Mouse (Mus musculus) intestine, postnatal 0 days (tissue): ENCODE data around the gene Frrs1l. TPM values are rescaled to one million over a fixed set of nuclear protein-coding genes. Genes with fewer than 3 reads are reported as not detected.

ENCODE experiments used
- ATAC-seq: fragments of 200-750 bp; cut with Nextera tagmentation; 2 replicates; pipeline ENCODE4 v1.8.0; 2017; ENCODE audit warnings: mild to moderate bottlenecking, moderate TSS enrichment, moderate library complexity
- H3K27ac ChIP-seq: fragments of 300-500 bp; sonication (generic); 2 replicates; pipeline ENCODE4 v1.5.1; 2014; ENCODE audit warnings: mild to moderate bottlenecking, low read depth, low read length, moderate library complexity
- H3K27me3 ChIP-seq: fragments of 300-500 bp; sonication (generic); replicated peaks from 2 replicates; pipeline ENCODE4 v1.6.1; 2014; ENCODE audit warnings: low read length, mixed read lengths; ENCODE audit not compliant: control insufficient read depth, insufficient read depth
- H3K36me3 ChIP-seq: fragments of 300-500 bp; sonication (generic); 2 replicates; pipeline ENCODE4 v1.6.1; 2014; ENCODE audit warnings: mild to moderate bottlenecking, moderate library complexity; ENCODE audit not compliant: control insufficient read depth, insufficient read depth
- H3K4me1 ChIP-seq: fragments of 300-500 bp; sonication (generic); replicated peaks from 2 replicates; pipeline ENCODE4 v1.6.1; 2014; ENCODE audit warnings: antibody characterized with exemption, low read length, mixed read lengths; ENCODE audit not compliant: control insufficient read depth, insufficient read depth
- H3K4me2 ChIP-seq: fragments of 300-500 bp; sonication (generic); replicated peaks from 2 replicates; pipeline ENCODE4 v1.6.1; 2014; ENCODE audit warnings: low read depth, mild to moderate bottlenecking, moderate library complexity
- H3K4me3 ChIP-seq: fragments of 300-500 bp; sonication (generic); 2 replicates; pipeline ENCODE4 v1.5.1; 2014; ENCODE audit warnings: low read depth, low read length
- H3K9ac ChIP-seq: fragments of 300-500 bp; sonication (generic); 2 replicates; pipeline ENCODE4 v1.6.1; 2014; ENCODE audit warnings: mild to moderate bottlenecking, low read depth, low read length
- H3K9me3 ChIP-seq: fragments of 300-500 bp; sonication (generic); 2 replicates; pipeline ENCODE4 v1.6.1; 2016; ENCODE audit warnings: mixed run types; ENCODE audit not compliant: control insufficient read depth
- CTCF ChIP-seq: sonication (generic); IDR thresholded peaks from 2 replicates; pipeline ENCODE4 v1.5.1; 2016; ENCODE audit warnings: low read depth, mild to moderate bottlenecking, control low read depth, antibody characterized with exemption, moderate library complexity
- WGBS: fragments of 180-500 bp; shearing (Covaris S2); extraction: QIAGEN DNeasy Blood & Tissue Kit; methylation state at CpG from one replicate; pipeline ENCODE4 v1.1.7; 2014; 5-methylcytosine and 5-hydroxymethylcytosine counted together
- polyA plus RNA-seq: library from polyadenylated mRNA; unstranded; fragments of >200 nt; fragmentation: Nextera tagmentation; extraction: Ambion mirVana; gene quantifications from 2 replicates; pipeline ENCODE4 v1.2.1, GENCODE M21; 2015

Frrs1l gene
- polyA plus RNA-seq, 1 experiment from 2014 or later = 0.18 TPM

DNA sequence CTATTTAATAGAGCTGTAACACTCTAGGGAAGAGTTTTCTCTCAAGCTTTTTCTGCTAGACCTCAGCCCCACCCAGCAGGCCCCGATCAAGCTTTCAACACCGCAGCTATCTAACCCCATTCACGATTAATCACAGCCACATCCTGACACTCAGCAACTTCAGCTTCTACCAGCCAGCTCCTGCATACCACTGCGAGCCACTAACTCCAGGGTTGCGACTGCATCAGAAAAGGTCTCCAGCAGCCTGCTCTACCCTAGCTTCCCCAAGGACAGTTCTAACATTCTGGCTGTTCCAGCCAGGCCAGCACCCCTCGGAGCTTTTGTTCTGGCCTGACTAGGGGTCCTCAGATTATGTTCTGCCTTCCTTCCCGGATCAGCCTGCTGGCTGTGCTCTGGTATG, 58.1 kb downstream of the Frrs1l start:
- no peak for ATAC-seq
- no peaks in the 10 kb centered on the region for H3K9me3 ChIP-seq
- H3K27ac ChIP-seq = no peak overlapping the region
- H3K9ac ChIP-seq = no peak overlapping the region
- WGBS = 71% methylated on average over 7 of the region's 7 CpGs
- TF ChIP-seq CTCF = no peak
- no peak overlapping the region for H3K4me2 ChIP-seq
- peaks cover 52% of the 10 kb centered on the region for H3K36me3 ChIP-seq
- no peaks in the 10 kb centered on the region for H3K4me1 ChIP-seq
- H3K4me3 ChIP-seq = no peak overlapping the region
- H3K27me3 ChIP-seq = no peaks in the 10 kb centered on the region

DNA sequence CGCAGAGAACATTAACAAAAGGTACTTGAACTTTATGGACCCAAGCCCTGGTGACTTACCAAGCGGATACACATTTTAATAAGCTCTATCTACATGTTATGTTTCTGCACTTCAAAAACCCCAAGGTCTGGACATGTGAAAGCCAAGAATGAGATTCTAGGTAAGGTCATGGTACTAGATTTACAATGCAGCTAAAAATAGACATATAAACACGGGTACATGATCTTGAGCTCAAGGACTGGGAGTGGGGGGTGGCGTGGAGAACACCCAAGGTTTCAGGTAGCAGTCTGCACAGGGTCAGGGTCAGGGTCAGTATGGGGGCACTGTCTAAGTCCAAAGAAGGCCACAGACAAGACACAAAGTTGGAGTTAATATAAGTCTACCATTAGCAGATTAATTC, 59.9 kb downstream of the Frrs1l start:
- ATAC-seq = no peak
- H3K4me3 ChIP-seq = no peak overlapping the region
- H3K9ac ChIP-seq = no peak overlapping the region
- TF ChIP-seq CTCF = no peak
- no peaks in the 10 kb centered on the region for H3K27me3 ChIP-seq
- peaks cover 61% of the 10 kb centered on the region for H3K36me3 ChIP-seq
- H3K4me2 ChIP-seq = no peak overlapping the region
- no peaks in the 10 kb centered on the region for H3K9me3 ChIP-seq
- no peaks in the 10 kb centered on the region for H3K4me1 ChIP-seq
- WGBS = 61% methylated on average over 4 of the region's 4 CpGs
- no peak overlapping the region; the same call in 1 of the 2 replicates for H3K27ac ChIP-seq

DNA sequence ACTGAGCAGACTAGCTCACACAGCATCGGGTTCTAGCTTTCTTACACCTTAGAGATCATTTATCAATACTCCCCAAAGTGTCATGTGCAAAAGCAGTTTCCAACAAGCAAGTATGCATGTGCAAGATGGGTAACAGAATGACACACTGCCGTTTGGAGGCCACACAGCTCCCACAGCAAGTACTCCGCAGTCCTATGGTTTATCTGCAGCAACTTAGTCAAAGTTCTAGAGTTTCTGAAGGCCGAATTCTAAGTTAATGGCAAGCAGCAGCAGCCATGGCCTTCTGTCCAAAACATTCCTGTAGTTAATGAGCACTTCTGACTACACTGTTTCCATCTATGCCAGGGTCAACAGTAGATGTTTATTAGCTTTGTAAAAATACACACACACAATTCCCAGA, 63.2 kb downstream of the Frrs1l start:
- Histone ChIP-seq H3K4me1 (no peaks in the 10 kb centered on the region), H3K27me3 (no peaks in the 10 kb centered on the region), H3K9me3 (no peaks in the 10 kb centered on the region), H3K4me2 (no peak overlapping the region), H3K9ac (no peak overlapping the region), H3K4me3 (no peak overlapping the region), H3K27ac (no peak overlapping the region), H3K36me3 (peaks cover 70% of the 10 kb centered on the region)
- TF ChIP-seq CTCF = no peak
- 87% methylated on average over 4 of the region's 4 CpGs for WGBS
- ATAC-seq = no peak

DNA sequence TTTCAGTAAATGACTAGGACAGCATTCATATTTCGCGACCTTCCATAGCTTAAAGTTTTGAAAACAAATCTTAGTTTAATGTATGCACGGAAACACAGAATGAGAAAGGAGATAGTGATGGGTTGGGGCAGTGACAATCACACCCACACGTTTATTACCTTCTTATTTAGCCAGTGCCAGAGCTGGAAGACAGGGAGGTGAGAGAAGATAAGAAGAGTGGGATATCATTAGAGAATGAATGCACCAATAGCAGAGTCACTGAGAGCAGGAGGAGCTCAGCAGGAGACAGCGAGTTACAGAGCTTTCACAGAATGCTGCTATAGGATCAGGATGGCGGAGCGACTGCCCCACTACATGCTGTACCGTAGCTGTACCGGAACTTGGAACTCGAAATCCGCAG, 68.0 kb downstream of the Frrs1l start:
- H3K4me3 ChIP-seq = no peak overlapping the region
- 88% methylated on average over 11 of the region's 11 CpGs for WGBS
- no peak overlapping the region for H3K4me2 ChIP-seq
- TF ChIP-seq CTCF = no peak
- ATAC-seq = no peak
- no peaks in the 10 kb centered on the region for H3K9me3 ChIP-seq
- H3K27ac ChIP-seq = no peak overlapping the region
- H3K9ac ChIP-seq = no peak overlapping the region
- peaks cover 62% of the 10 kb centered on the region for H3K36me3 ChIP-seq
- no peaks in the 10 kb centered on the region for H3K4me1 ChIP-seq
- H3K27me3 ChIP-seq = no peaks in the 10 kb centered on the region

DNA sequence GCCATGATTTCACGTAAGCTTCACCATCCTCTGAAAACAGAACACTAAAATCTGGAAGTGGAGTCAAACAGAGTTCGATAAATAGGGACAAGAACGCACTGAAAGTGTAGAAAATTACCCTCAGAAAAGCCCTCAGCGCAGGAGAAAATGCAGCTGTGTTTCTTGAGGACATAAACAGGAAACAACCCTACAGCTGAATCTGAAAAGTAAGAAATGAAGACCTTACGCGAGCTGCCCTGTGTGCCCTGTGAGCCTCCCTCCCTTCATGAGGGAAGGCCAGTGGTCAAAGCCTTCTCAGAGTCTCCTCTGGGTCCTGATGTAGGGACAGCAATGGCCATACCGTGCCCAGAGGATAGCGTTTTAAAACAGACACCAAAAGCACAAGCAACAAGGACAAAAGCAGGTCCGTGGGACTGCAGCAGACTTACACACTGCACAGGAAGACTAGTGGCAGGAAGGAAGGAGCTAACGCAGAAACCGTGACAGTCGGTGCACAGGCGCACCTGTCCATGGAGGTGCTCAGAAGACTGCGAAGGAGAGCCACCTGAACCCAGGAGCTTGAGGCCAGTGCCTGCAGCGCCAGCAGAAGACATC, 74.4 kb downstream of the Frrs1l start:
- Histone ChIP-seq H3K4me3 (no peak overlapping the region), H3K27me3 (no peaks in the 10 kb centered on the region), H3K9ac (no peak overlapping the region), H3K4me1 (no peaks in the 10 kb centered on the region), H3K36me3 (peaks cover 53% of the 10 kb centered on the region), H3K4me2 (no peak overlapping the region), H3K9me3 (no peaks in the 10 kb centered on the region), H3K27ac (no peak overlapping the region)
- TF ChIP-seq CTCF = no peak
- WGBS = 82% methylated on average over 15 of the region's 15 CpGs
- ATAC-seq = no peak

DNA sequence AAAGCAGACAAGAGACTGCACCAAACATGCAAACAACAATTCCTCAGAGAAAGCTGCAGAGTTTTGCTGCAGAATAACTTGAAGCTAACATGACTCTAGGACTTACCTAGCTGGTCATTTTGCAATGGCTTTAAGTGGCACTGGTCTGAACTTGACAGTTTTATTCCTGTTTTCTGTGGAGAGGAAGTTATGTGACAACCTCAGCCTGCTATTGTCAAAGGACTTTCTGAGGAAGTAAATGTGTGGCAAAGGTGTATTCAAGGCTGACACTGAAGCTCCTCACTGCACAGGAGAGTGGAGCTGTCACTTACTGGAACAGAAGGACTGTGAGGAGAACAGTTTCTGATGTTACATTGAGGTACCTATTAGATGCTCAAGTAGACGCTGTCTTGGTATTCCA, 75.4 kb downstream of the Frrs1l start:
- Histone ChIP-seq H3K27me3 (no peaks in the 10 kb centered on the region), H3K4me2 (no peak overlapping the region), H3K4me1 (no peaks in the 10 kb centered on the region), H3K36me3 (peaks cover 63% of the 10 kb centered on the region), H3K4me3 (no peak overlapping the region), H3K27ac (no peak overlapping the region), H3K9ac (no peak overlapping the region), H3K9me3 (no peaks in the 10 kb centered on the region)
- ATAC-seq = no peak
- 89% methylated on average over 1 of the region's 1 CpGs for WGBS
- no peak for TF ChIP-seq CTCF

DNA sequence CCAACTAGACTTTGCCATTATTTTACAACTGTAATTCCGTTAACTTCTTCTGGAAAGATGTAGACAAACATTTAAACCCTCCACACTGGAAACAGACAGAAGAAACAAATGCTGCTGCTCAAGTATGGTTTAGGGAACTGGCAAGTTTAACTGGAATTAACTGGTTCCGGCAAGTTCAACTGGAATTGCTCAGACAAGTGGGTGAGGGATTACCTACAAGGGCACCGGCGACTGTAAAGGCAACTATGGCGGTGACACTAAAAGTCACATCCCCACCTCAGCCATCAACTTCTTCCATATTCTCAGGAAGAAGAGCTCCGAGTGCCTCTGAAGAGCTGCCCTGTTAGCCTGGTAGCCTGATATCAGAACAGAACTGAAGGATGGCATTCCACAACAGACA, 75.9 kb downstream of the Frrs1l start:
- Histone ChIP-seq H3K4me2 (no peak overlapping the region), H3K27me3 (no peaks in the 10 kb centered on the region), H3K36me3 (peaks cover 67% of the 10 kb centered on the region), H3K9ac (no peak overlapping the region), H3K4me3 (no peak overlapping the region), H3K27ac (no peak overlapping the region), H3K9me3 (no peaks in the 10 kb centered on the region), H3K4me1 (no peaks in the 10 kb centered on the region)
- 84% methylated on average over 6 of the region's 6 CpGs for WGBS
- TF ChIP-seq CTCF = no peak
- ATAC-seq = no peak
